Mouse (Mus musculus): ENCODE measurements at regions not wholly inside any gene's neighbourhood (a gene's known extent, or its start where the extent isn't known, plus 50 kb on each side); places are given as distances from the start of the nearest gene placed in this dataset.

DNA sequence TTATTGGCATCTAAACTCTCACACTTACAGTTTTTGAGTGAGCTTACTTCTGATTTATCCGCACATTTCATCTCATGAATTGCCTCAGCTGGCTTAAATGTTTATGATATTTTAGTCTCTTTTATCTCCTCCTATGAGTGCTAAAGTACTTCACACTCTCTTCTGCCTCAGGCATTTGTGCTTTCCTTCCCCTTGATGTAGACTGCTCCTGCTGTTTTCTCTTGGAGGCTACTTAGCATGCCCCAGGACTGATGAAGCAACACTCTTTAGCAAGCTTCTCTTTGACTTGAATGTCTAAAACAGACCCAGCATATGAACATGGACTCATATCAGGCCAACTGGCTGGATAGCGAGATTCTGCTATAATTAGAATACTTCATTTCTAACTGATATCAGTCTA, 882.8 kb downstream of the Tecrl start:
- no peak for DNase-seq (ENCODE audit: low spot score)

DNA sequence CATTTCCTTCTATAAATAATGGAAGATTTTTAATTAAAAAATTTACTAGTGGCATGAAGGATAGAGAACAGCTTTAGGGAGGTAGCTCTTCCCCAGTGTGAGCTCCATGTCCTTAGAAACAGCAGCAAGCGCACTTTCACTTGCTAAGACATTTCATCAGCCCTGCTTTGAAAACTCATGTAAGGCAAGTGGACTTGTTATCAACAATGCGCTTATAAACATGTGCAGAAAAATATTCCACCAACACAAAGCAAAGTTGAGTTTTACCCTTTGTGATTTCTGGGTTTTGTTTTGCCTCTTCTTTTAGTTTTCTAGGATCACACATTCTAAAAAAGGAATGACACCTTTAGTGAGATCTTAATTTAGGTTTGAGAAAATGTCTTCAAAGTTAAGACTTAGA, 890.7 kb downstream of the Tecrl start:
- no peak for DNase-seq (ENCODE audit: low spot score)

DNA sequence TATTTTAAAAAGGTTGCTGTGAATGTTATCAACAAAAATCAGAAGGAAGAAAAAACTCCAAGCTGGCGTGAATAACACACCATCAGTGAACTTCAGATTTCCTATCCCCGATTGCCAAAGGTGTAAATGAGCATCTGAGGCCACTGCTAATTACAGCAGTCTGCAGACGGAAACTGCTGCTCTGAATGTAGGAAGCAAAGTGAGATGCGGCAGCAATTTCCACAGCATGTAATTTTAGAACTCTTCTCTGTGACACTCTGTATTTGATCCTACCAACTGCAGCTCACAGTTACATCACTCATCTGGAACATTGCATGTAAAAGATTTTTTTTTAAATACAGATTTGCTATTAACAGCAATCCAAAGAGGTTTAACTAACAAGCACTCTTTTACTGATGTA, 913.7 kb downstream of the Tecrl start:
- DNase-seq (ENCODE audit: low spot score), result no peak

DNA sequence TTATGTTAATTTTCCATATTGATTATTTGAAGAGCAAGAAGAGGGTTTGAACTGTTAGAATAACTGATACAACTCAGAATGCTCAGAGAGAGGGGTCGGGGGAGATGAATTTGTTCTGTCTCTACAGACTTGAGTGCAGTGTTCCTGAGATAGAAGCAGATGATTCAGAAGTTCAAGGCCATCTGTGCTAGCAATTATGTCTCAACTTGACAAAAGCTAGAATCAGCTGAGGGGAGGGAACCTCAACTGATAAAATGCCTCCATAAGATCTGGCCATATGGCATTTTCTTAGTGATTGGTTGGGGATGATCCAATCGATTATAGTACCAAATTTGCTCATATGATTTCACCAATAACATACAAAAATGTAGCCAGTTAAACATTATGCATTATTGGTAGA, 914.9 kb downstream of the Tecrl start:
- DNase-seq (ENCODE audit: low spot score), result no peak

DNA sequence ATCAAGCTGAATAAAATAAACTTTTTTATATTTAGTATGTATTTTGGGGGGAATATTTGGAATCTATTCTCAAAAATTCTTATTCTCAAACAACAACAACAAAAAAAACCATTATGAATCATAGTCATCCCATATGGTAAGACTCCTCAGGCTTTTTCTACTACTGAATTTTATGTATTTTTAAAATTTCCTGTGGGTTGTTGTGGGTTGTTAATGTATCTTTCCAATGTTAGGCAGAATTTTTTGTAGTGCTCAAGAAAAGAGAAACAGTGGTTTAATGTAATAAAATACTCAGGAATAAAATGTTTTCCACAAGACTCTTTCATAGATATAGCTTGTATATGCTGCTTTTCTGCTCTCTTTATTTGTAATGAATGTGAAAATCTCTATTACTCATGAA, 934.6 kb downstream of the Tecrl start:
- DNase-seq (ENCODE audit: low spot score), result no peak

DNA sequence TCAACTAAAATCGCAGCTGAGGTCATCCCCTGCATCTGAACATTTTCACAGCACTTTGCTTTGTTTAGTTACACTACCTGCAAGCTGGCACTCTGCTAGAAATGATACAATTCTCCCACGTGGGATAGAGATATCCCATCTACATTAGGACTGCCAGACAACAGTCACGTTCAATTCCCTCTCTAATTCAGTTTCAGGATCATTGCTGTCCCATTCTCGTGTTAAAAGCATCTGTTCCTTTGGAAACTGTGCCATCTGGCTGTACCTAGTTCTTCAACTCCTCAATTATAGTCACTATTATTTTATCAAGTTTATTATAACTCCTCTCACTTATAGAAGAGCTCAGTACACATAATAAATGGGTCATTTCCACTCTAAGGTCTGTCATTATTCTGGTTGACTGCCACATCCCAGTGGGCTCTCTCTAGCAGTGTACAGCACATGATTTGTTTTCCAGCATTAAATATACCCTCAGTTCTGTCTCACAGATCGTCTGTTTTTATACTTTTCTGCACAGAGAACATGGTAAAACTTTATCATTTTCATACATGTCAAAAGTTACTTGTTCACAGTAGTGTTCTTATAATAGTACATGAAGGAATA, 958.3 kb downstream of the Tecrl start:
- no peak for DNase-seq (ENCODE audit: low spot score)

DNA sequence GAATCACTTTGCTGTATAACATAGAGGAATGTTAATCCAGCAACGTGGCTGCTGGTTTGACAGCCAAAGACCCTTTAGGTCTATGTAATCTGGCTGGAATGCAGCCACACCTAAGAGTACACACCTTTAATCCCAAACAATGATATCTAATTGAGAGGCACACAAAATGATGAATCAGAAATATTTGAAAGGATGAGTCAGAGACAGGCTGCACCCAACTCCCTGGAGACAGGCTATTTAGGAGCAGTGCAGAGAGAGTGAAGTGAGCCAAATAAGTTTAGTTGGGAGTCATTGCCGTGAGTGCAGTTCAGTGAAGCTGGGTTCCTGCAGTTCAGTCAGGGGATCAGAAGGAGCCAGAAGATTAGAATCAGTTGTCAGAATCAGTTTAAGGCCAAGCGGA, 993.4 kb downstream of the Tecrl start:
- DNase-seq (ENCODE audit: low spot score), result no peak

DNA sequence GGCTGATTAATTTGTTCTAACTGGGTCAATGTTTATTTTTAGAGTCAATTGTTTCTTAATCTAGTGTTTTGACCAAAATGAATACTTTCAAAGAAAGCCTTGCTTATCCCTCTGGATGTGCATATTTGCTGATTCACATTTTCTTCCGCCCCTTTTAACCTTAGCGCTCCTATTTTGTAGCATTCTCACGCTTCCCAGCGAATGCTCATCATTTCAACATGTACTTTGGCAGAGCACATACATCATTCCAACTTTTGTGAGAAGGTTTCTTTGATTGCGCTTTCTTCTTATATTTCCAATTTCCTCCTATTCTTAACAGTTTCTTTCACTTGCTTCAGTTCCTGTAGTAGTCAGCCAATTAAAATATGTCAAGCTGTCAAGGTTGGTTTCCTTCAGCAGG, 998.7 kb downstream of the Tecrl start:
- no peak for DNase-seq (ENCODE audit: low spot score)

DNA sequence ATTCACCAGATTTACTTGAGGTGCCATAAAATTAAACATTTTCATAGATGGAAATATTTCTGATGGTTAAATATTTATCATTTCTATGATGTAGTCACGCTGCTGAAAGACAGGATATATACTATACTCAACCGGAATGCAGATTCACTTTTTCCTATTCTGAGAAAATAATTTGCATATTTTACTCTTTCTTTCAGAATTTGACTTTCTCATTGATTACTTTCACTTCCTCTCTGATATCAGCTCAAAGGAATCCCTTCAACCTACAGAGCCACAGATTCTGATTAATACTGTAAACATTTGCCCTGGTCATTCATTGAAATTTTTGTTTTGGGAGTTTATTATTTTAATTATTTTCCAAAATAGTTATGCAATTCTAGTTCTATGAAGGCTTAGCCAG, 1003.9 kb downstream of the Tecrl start:
- no peak for DNase-seq (ENCODE audit: low spot score)

DNA sequence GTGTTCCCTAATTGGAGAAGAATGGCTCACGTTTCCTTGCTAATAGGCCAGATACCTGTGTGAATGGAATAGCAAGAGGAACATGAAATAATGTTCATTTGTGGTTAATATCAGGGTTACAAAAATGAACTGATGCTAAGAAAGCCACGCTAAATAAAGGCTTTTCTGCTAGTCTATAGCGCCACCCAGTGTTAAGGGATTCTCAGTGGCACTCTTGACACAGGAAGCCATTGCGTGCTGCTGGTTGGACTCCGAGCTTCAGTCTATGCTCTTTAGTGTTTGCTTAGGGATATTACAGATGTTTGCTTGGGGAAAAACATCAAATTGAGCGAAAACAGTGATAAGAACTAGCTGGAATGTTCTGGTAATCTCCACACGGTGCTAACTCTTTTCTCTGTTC, 1008.3 kb downstream of the Tecrl start:
- peak; percentile 61 for DNase-seq (ENCODE audit: low spot score)

DNA sequence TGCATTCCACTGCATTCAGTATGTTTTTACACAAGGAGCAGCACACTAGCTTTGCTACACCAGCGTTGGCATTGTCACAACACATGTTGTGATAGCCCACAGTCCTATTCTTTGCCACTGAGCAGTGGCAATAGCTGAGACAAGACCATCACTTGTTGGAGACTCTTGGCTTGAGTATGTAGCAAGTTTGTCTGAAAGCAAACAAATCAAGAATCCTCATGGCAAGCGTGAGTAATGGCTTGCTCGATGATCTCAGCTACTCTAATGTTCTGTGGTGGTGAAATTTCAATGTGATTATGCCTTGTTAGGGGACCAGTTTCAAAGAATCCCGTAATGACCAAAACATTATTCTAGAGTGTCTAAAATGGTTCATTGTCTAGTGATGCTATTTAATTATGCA, 1030.6 kb downstream of the Tecrl start:
- no peak for DNase-seq (ENCODE audit: low spot score)

DNA sequence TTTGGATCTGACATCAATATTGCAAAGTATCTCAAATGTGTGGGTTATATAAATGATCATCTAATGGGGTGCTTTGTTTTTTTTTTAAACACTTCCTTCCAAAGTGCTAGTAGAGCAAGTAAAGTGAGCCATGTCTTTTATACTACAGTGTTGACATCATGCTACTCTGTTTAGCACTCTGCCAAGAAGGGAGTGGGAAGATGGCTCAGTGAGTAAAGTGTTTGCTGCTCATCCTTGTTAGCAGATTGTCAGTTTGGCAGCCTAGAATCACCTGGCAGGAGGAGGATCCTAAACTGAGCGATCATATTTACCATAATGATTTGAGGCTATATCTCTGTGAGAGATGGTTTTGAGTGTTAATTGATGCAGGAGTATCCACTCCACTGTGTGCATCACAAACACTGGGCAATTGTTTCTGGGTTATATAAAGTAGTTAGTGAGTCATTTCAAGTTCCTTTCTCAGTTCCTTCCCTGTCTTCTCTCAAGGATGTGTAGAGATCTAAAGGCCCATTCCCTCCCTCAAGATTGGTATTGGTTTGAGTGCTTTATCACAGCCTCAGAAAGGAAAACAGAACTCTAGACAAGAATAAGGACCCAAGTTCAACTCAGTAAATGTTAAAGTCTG, 1035.2 kb downstream of the Tecrl start:
- DNase-seq (ENCODE audit: low spot score), result no peak

DNA sequence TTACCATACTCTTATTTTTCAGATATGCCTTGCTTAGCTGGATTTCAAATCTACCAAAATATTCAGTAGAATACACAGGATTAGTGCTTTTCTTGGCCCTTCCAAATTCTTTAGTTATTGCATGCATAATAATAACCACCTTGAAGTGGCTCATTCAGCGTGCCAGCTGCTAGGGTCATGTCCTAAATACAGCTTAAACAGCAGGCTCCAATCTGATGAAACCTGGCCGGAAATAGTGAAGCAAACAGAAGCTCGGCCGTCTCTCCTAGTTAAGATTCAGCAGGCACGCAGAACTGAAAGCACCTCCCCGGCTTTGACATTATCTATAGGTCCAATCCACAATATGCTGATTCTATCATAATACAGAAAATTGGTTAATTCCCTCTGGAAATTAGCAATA, 1042.9 kb downstream of the Tecrl start:
- DNase-seq (ENCODE audit: low spot score), result no peak

DNA sequence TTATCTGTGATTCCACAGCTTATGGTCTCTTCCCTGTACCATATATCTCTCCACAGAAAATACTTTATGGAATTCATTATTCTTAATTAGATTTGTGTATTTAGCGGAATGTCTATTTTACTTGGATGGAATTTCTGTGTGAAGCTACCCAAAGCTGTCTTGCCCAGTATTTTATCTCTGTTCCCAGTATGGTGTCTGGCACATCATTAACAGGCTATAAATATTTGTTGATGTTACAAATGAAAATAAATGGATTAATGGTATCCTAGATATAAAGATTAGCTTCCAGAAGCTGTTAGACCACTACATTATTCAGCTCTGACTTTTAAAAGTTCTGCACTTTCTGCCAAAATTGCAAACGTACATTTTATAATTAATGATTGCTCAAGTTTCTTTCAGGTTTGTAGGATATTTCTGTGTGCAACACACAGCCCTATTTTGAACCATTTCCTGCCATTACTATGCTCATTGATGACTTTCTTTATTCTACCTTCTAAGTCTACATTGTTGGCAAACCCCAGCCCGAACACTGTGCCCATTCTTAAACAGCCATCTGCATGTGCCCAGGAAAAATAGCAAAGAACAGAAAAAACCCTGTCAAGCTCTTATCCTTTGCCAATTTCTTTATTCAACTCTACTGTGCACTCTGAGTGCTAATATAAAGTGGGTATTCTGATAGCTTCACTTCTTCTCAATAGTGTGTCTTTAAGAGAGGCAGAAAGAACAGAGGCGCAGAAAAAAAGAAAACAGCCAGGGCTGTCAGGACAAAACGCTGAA, 1066.7 kb downstream of the Tecrl start:
- DNase-seq (ENCODE audit: low spot score), result no peak

DNA sequence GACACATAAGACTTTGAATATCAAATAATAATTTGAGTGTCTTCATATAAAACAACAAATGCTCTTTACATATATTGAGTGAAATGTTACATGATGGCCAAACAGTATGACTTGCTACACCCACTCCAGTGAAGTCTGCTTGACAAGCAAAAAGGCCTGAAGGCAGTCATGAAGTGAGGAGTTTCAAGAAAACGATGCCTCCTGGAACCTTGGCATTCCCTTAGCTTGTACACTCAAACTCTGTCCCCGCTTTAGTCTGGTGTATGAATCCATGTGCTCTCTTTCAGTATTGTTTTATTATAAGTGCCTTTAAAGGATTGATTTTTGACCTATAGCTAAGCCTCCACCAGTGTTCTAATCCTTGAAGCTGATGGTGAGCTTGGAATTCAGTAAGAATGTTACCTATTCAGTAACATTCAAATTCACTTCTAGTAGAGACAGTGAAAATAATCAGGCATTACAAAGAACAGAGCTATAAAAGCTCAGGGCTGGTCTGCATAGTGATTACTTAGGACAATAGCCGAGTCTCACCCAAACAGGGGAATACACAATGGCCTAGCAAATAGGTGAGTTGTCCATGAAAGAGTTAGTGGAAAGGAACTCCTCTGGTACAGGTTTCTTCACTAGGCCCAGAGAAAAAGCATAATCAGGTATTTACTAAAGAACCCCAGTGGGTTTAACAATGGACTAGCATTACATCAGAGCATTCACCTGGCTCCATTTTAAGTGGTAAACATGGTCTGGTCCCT, 1101.5 kb downstream of the Tecrl start:
- DNase-seq (ENCODE audit: low spot score), result no peak

DNA sequence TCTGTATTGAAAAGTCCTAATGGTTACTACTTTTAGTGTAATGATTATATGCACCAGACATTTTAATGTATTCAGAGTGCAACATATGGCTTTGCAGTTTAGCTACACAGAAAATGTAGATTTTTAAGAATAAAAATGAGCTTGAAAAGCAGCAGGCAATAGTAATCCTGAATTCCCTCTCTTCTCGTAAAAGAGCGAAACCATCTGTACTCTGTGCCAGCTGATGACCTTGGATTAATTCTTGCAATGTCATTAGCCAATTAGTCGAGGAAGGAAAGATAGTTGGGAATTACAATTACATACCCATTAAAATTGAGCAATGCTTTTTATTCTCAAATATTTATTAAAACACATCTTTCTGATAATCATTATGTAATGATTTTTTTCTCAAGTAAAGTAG, 1128.7 kb downstream of the Tecrl start:
- no peak for DNase-seq (ENCODE audit: low spot score)

DNA sequence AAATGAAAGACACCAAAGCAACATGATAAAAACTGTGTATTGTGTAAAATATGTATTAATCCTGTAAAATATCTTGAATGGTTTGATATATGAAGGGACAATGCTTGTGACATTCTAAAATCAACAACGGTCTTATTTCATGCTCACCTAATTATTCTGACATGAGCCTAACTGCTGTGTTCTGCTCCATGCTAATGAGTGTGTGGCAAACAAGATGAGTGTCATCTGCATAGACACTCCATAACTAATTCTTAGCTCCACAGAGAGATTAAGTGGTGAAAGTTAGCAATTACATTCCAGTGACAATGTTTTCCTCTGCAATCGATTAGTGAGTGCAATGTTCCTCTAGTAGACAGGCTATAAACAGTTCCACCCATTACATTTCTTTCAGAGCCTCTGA, 1131.4 kb downstream of the Tecrl start:
- DNase-seq (ENCODE audit: low spot score), result no peak

DNA sequence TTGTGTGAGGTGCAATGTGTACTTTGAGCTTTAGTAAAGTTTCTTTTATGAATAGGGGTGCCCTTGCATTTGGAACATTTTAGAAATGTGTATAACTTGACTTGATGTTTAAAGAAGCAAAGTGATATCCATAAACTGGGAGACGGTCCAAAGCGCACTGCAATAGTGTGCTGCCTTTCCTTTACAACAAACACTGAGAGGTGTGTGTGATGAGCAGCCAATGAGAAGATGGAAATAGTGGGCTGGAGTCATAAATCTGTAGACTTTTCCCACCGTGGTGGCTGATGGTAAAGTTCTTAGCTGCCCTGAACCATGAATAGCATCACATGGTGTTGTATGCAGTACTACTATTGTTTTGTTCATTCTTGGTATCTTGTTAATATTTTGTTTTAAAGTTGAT, 1151.4 kb downstream of the Tecrl start:
- no peak for DNase-seq (ENCODE audit: low spot score)
